Mouse (Mus musculus): ENCODE data around the gene Anapc2. TPM values are rescaled to one million over a fixed set of nuclear protein-coding genes. Genes with fewer than 3 reads are reported as not detected.

Gene Anapc2
- total and polyA plus RNA-seq, 3 experiments: 13.0 to 55.2 (median 14.5) TPM

- Histone ChIP-seq H3K27me3 (replicated peaks) (peaks cover 93% of the 10 kb centered on the region), H3K9ac (ENCODE audit: insufficient read depth, low read depth) (no peak overlapping the region), H3K4me1 (ENCODE audit: control insufficient read depth in 1 of 2, insufficient read depth in 2 of 2) (peaks cover 2 to 5% of the 10 kb centered on the region in 2 experiments; a peak in 2 of 4 replicates), H3K9me3 (replicated peaks; ENCODE audit: low read length) (no peaks in the 10 kb centered on the region), H3K36me3 (replicated peaks in 1 of 2; ENCODE audit: control insufficient read depth in 1 of 2, insufficient read depth in 1 of 2, low read length in 1 of 2) (no peaks in the 10 kb centered on the region), H3K4me3 (replicated peaks in 1 of 3; ENCODE audit: low read depth in 2 of 3, low read length in 2 of 3, poor library complexity in 1 of 3) (no peak overlapping the region), H3K27ac (ENCODE audit: insufficient read depth, low read depth) (no peak overlapping the region), H3K4me2 (ENCODE audit: insufficient read depth, low read depth, poor library complexity, severe bottlenecking) (no peak overlapping the region), H3K79me2 (replicated peaks; ENCODE audit: control insufficient read depth, extremely low read depth, insufficient read depth, poor library complexity, severe bottlenecking) (no peaks in the 10 kb centered on the region)
- DNase-seq (ENCODE audit: extremely low read depth): no peak
- in situ Hi-C loops (cut with MboI; ENCODE audit: low pct_ligation_motif_present, low pct_unique_long_range_greater_than_20kb, low sequenced_read_pairs): no loop called here
- TF ChIP-seq TCF12 (IDR thresholded peaks at IDR 0.05; ENCODE audit: low read depth, low read length): no peak
- dilution Hi-C loops (cut with MboI; ENCODE audit: extremely low pct_ligation_motif_present, extremely low pct_unique_long_range_greater_than_20kb, low sequenced_read_pairs): no loop called here
These were observed 37.9 kb downstream of the Anapc2 start for GRCm38 (mm10) chr2:25310180-25310579.

GRCm38 (mm10) chr2:25310969-25311368 lies 38.7 kb downstream of the Anapc2 start:
- dilution Hi-C loops (cut with MboI; ENCODE audit: extremely low pct_ligation_motif_present, extremely low pct_unique_long_range_greater_than_20kb, low sequenced_read_pairs) (no loop called here), in situ Hi-C loops (cut with MboI; ENCODE audit: low pct_ligation_motif_present, low pct_unique_long_range_greater_than_20kb, low sequenced_read_pairs) (no loop called here)
- H3K27ac ChIP-seq (ENCODE audit: insufficient read depth, low read depth): no peak overlapping the region
- TF ChIP-seq HCFC1 (IDR thresholded peaks at IDR 0.05; ENCODE audit: low read depth, low read length) (no peak), CHD1 (IDR thresholded peaks at IDR 0.05; ENCODE audit: low read depth, low read length) (no peak), MEF2A (IDR thresholded peaks at IDR 0.05; ENCODE audit: borderline replicate concordance, low read depth, low read length) (no peak), ELF1 (IDR thresholded peaks at IDR 0.05; ENCODE audit: low read depth, low read length) (no peak), MAFK (IDR thresholded peaks at IDR 0.05; ENCODE audit: insufficient replicate concordance, low read length) (no peak), ZNF384 (IDR thresholded peaks at IDR 0.05; ENCODE audit: low read depth, low read length) (no peak), KAT2A (IDR thresholded peaks at IDR 0.05; ENCODE audit: insufficient replicate concordance, low read length) (no peak), MAX (IDR thresholded peaks at IDR 0.05; ENCODE audit: low read length) (no peak), USF2 (conservative IDR thresholded peaks at IDR 0.05; ENCODE audit: low read depth, low read length) (no peak), TCF12 (IDR thresholded peaks at IDR 0.05; ENCODE audit: low read depth, low read length) (no peak), TBP (conservative IDR thresholded peaks at IDR 0.05; ENCODE audit: low read depth, low read length) (no peak), MAZ (IDR thresholded peaks at IDR 0.05; ENCODE audit: low read depth, low read length) (no peak), MYC (IDR thresholded peaks at IDR 0.05; ENCODE audit: low read depth, low read length) (no peak), RCOR1 (conservative IDR thresholded peaks at IDR 0.05; ENCODE audit: low read depth, low read length) (no peak), E2F4 (IDR thresholded peaks at IDR 0.05; ENCODE audit: insufficient replicate concordance, low read depth, low read length) (no peak)
- no peaks in the 10 kb centered on the region for H3K9me3 ChIP-seq (replicated peaks; ENCODE audit: low read length)
- no peak for DNase-seq (ENCODE audit: extremely low read depth)
- H3K4me3 ChIP-seq (replicated peaks in 1 of 3; ENCODE audit: low read depth in 2 of 3, low read length in 2 of 3, poor library complexity in 1 of 3): no peak overlapping the region
- no peaks in the 10 kb centered on the region for H3K79me2 ChIP-seq (replicated peaks; ENCODE audit: control insufficient read depth, extremely low read depth, insufficient read depth, poor library complexity, severe bottlenecking)
- no peak overlapping the region for H3K9ac ChIP-seq (ENCODE audit: insufficient read depth, low read depth)
- H3K27me3 ChIP-seq (replicated peaks): peaks cover 93% of the 10 kb centered on the region
- H3K36me3 ChIP-seq (replicated peaks in 1 of 2; ENCODE audit: control insufficient read depth in 1 of 2, insufficient read depth in 1 of 2, low read length in 1 of 2): no peaks in the 10 kb centered on the region
- H3K4me2 ChIP-seq (ENCODE audit: insufficient read depth, low read depth, poor library complexity, severe bottlenecking): peak overlapping the region; percentile 54
- peaks cover 0 to 5% of the 10 kb centered on the region in 2 experiments; a peak in 1 of 4 replicates for H3K4me1 ChIP-seq (ENCODE audit: control insufficient read depth in 1 of 2, insufficient read depth in 2 of 2)

Measured in CH12.LX (cell line).